Mouse (Mus musculus) limb, embryonic 11.5 days (tissue): ENCODE measurements around the gene Tbx6. TPM values are rescaled to one million over a fixed set of nuclear protein-coding genes. Genes with fewer than 3 reads are reported as not detected.
A peak's percentile ranks its signal among the peaks of the same experiment; 100 is the strongest.

Experiments used
- ATAC-seq: fragments of 200-750 bp; cut with Nextera tagmentation; 2 replicates; pipeline ENCODE4 v1.8.0; 2017; ENCODE audit warnings: low read depth; ENCODE audit not compliant: insufficient number of reproducible peaks, low FRiP score, low TSS enrichment
- DNase-seq: peaks from one replicate; pipeline ENCODE4 v3.0.0-alpha.2; 2015; ENCODE audit warnings: low spot score
- H3K27ac ChIP-seq: fragments of 300-500 bp; sonication (generic); replicated peaks from 2 replicates; pipeline ENCODE4 v1.5.1; 2014; ENCODE audit warnings: low read depth, mild to moderate bottlenecking, low read length
- H3K27me3 ChIP-seq: fragments of 300-500 bp; sonication (generic); 2 replicates; pipeline ENCODE4 v1.6.1; 2014; ENCODE audit warnings: mild to moderate bottlenecking, low read length, mixed read lengths; ENCODE audit not compliant: control insufficient read depth, insufficient read depth
- H3K36me3 ChIP-seq: fragments of 300-500 bp; sonication (generic); 2 replicates; pipeline ENCODE4 v1.6.1; 2014; ENCODE audit warnings: mild to moderate bottlenecking, low read length, moderate library complexity, mixed read lengths; ENCODE audit not compliant: control insufficient read depth, insufficient read depth
- H3K4me1 ChIP-seq: fragments of 300-500 bp; sonication (generic); 2 replicates; pipeline ENCODE4 v1.6.1; 2014; ENCODE audit warnings: low read length, mixed read lengths; ENCODE audit not compliant: control insufficient read depth, insufficient read depth
- H3K4me2 ChIP-seq: fragments of 300-500 bp; sonication (generic); 2 replicates; pipeline ENCODE4 v1.6.1; 2014; ENCODE audit warnings: low read depth, mild to moderate bottlenecking, moderate library complexity; ENCODE audit not compliant: severe bottlenecking
- H3K4me3 ChIP-seq: fragments of 300-500 bp; sonication (generic); 2 replicates; pipeline ENCODE4 v1.5.1; 2014; ENCODE audit warnings: low read depth, low read length
- H3K9ac ChIP-seq: fragments of 300-500 bp; sonication (generic); 2 replicates; pipeline ENCODE4 v1.6.1; 2014; ENCODE audit warnings: mild to moderate bottlenecking, low read length
- H3K9me3 ChIP-seq: fragments of 300-500 bp; sonication (generic); 2 replicates; pipeline ENCODE4 v1.6.1; 2016; ENCODE audit warnings: low read length; ENCODE audit not compliant: control insufficient read depth
- WGBS: fragments of 180-500 bp; shearing (Covaris S2); extraction: QIAGEN DNeasy Blood & Tissue Kit; methylation state at CpG from one replicate; pipeline ENCODE4 v1.1.7; 2014; 5-methylcytosine and 5-hydroxymethylcytosine counted together
- polyA plus RNA-seq: library from polyadenylated mRNA; unstranded; fragments of >200 nt; fragmentation: Nextera tagmentation; extraction: Ambion mirVana; gene quantifications from 2 replicates; pipeline ENCODE4 v1.2.1, GENCODE M21; 2014

Gene Tbx6
- polyA plus RNA-seq, 1 experiment from 2014 or later: 0.67 TPM

DNA sequence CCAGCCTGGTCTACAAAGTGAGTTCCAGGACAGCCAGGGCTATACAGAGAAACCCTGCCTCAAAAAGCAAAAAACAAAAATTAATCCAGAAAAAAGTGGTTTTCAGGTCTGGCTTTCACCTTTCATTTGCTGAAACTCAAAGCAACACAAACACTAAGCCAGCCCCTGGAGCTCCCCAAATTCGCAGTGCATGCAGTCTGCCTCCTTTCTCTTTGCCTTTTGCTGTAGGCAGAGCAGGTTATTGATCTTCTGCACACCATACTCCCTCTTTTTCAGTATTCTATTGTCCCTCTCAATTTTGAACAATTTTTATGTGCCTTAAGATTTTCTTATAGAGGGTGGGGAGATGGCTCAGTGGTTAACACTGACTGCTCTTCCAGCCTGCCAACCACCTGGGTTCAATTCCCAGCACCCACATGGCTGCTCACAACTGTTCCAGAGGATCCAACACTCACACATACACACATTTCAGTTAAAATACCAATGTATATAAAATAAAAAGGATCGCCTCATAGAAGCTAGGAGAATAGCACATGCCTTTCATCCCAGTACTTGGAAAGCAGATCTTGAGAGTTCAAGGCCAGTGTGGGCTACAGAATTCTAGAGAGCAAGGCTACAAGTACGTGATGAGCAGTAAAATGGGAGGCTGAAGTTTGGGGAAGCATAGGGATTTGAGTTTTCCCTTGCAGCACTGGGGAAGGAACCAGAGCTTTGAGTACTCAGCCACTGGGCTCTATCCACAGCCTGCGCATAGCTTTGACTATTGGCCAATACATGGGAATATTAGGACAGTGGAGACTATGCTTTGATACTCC is 12.4 kb downstream of the Tbx6 start:
- ATAC-seq (no peak), DNase-seq (no peak)
- Histone ChIP-seq H3K4me3 (no peak overlapping the region), H3K9ac (no peak overlapping the region), H3K4me2 (peak overlapping the region; percentile 15; the same call in 1 of the 2 replicates), H3K4me1 (peaks cover 23% of the 10 kb centered on the region), H3K27ac (no peak overlapping the region), H3K9me3 (no peaks in the 10 kb centered on the region), H3K27me3 (no peaks in the 10 kb centered on the region), H3K36me3 (peaks cover 31% of the 10 kb centered on the region)
- 75% methylated on average over 4 of the region's 4 CpGs for WGBS

DNA sequence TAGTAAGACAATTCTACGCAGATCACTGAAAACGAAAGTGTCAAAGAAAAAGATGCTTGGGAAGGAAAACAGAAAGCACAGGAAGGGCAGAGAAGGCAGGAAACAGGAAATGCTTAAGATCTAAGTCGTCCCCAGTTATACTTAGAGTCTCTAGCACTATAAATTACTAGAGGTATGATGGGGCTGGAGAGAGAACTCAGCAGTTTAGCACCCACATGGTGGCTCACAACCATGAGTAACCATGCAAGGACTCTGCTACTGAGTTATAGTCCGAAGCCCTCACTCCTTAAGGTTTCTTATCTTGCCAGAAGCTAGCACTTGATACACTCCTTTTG is 13.0 kb downstream of the Tbx6 start:
- H3K4me1 ChIP-seq: peaks cover 23% of the 10 kb centered on the region
- peaks cover 27% of the 10 kb centered on the region for H3K36me3 ChIP-seq
- ATAC-seq: no peak
- no peak overlapping the region for H3K9ac ChIP-seq
- 78% methylated on average over 4 of the region's 4 CpGs for WGBS
- no peaks in the 10 kb centered on the region for H3K27me3 ChIP-seq
- no peak for DNase-seq
- H3K9me3 ChIP-seq: no peaks in the 10 kb centered on the region
- H3K4me2 ChIP-seq: no peak overlapping the region
- no peak overlapping the region for H3K27ac ChIP-seq
- H3K4me3 ChIP-seq: no peak overlapping the region

DNA sequence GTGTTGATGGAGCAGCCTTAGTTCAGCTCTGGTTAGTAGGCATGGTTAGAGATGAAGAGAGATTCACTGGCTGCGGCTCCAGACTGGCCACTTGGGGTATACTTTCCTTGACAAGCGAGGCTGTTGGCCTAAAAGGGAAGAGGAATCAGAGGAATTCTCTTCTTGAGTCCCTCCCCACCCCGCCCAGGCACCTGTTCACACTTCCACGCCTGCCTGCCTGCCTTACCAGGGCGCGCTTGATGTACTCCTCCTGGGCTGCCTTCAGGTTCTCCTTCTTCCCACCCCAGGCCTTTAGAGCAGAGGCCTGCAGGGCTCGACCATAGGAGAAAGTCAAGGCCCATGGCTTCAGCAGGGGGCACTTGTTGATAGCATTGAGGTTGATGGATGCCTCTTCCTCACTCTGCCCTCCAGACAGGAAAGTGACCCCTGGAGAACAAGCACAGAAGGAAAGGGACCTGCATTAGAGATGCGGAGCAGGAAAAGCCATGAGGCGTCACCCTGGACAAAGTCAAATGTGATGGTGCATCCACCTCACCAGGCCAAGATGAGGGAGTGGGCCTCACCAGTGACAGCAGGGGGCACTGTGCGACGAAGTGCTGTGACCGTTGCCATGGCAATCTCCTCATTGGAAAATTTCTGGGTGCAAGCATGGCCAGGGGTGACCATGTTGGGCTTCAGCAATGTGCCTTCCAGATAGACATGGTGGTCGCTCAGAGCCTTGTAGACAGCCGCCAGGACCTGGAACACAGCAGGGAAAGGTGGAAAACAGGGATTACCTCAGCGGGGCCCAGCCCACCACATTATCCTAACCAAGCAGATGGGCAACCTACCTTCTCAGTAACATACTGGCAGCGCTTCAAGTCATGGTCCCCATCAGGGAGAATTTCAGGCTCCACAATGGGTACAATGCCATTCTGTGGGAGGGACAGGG is 14.4 kb downstream of the Tbx6 start:
- no peak overlapping the region for H3K4me3 ChIP-seq
- H3K9ac ChIP-seq: no peak overlapping the region
- no peak overlapping the region for H3K4me2 ChIP-seq
- no peak for ATAC-seq
- peaks cover 31% of the 10 kb centered on the region for H3K4me1 ChIP-seq
- DNase-seq: no peak
- no peaks in the 10 kb centered on the region for H3K9me3 ChIP-seq
- 86% methylated on average over 16 of the region's 16 CpGs for WGBS
- H3K27me3 ChIP-seq: no peaks in the 10 kb centered on the region
- no peak overlapping the region for H3K27ac ChIP-seq
- peaks cover 18% of the 10 kb centered on the region for H3K36me3 ChIP-seq

DNA sequence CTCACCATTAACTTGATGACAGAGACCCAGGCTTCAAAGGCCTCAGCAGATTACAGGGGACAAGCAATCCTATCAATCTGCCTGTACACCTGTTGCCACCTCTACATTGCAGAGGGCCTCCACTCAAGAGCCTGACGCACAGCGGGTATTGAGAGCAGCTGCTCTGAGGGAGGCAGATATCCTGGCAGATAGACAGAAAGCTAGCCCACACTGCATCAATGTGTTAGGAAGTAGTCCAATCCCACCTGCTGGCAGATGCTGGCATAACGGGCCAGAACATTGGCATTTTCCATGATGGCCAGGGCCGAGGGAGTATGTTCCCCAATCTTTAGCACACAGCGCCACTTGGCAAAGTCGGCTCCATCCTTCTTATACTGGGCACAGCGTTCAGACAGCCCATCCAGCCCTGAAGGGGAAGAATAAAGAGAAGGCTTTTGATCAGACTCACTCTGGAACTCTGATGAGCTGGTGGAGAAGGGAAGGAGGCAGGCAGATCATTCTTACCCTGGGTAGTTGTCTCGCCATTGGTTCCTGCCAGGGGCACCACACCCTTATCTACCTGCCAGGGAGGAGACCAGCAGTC is 15.2 kb downstream of the Tbx6 start:
- no peak overlapping the region for H3K4me3 ChIP-seq
- H3K36me3 ChIP-seq: peaks cover 20% of the 10 kb centered on the region
- H3K9ac ChIP-seq: no peak overlapping the region
- no peaks in the 10 kb centered on the region for H3K27me3 ChIP-seq
- no peak for ATAC-seq
- no peaks in the 10 kb centered on the region for H3K9me3 ChIP-seq
- H3K27ac ChIP-seq: no peak overlapping the region
- H3K4me2 ChIP-seq: no peak overlapping the region; the same call in 1 of the 2 replicates
- peak; percentile 55 for DNase-seq
- 87% methylated on average over 8 of the region's 8 CpGs for WGBS
- peaks cover 31% of the 10 kb centered on the region for H3K4me1 ChIP-seq

DNA sequence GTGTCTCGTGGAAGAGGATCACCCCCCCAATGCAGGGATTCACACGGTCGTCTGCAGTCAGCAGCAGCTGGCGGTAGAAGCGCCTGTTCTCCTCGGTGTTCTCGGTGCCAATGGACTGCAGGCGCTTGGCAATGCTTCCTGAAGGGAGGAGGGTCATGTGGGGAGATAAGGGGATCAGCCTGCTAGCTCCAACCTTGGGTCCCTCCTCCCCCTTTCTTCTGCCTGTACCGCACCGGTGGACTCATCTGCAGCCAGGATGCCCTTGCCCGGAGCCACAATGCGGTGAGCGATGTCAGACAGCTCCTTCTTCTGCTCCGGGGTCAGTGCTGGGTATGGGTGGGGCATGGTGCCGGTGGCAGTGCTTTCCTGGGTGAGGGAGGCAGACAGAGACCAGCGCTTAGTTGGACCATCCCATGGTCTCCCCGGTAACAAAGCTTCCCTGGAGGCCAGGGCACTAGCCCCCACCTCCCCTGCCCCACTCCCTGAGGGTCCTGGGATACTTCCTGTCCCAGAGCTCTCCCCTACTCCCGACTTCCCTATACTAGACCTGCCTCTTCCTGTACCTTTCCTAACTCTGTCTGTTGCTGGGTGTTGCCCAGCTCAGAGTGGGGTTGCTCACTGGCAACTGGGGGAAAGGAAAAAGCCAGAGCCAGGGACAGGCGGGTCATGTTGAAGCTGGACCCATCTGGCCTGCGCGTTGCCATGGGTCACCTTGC is 16.3 kb downstream of the Tbx6 start, which contains the start of gene Fam57b:
TSS of gene Fam57b (plus strand) at position 258 of the 716 bp plus-strand sequence.
- Histone ChIP-seq H3K9ac (peak within 1 kb of the TSS; percentile 77), H3K4me3 (peak within 1 kb of the TSS; percentile 76), H3K4me2 (peak within 1 kb of the TSS; percentile 92), H3K9me3 (no peaks in the 10 kb centered on the region), H3K27me3 (no peaks in the 10 kb centered on the region), H3K27ac (peak within 1 kb of the TSS; percentile 81; the same call in 1 of the 2 replicates), H3K4me1 (peaks cover 30% of the 10 kb centered on the region), H3K36me3 (peaks cover 20% of the 10 kb centered on the region)
- 45% methylated on average over 21 of the region's 21 CpGs for WGBS
- ATAC-seq (no peak), DNase-seq (no peak)

DNA sequence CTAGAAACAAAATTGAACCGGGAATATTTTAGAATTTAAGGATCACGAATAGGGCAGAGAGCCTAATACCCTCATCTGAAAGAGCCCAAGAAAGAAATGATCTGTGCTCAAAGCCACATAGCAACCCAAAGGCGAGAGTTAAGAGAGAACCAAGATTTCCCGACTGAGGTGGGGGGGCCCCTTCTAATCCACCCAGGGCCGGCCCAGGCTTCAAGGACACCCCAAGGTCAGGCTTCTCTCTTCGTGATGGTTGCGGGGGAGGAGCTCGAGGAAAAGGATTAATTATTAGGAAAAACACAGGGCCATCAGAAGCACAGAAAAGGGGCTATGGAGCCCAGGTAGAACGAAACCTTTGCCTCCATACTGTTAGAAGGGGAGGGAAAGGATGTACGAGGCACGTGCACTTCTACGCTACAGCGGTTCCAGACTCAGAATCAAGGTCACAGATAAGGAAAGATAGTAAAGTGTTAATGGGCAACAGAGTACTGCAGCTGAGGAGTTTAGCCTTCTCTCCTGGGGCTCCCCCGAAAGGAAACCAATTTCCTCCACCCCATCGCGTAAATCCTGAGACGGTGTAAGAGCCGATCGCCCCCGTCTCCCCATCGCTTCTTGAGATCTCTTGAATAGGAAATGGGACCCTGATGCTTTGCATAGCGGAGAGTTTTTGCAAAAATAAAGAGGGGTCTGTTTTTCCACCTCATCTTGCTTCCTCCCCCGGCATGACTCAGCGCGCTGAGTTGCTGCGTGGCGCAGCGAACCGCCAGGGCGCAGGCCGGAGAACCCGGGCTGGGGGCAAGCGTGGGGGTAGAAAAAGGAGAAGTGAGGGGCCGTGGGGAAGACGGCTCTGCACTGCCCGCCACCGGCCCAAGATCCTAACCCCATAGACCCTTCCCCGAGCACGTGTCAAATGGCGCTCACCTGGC is 17.1 kb downstream of the Tbx6 start:
- H3K27me3 ChIP-seq: no peaks in the 10 kb centered on the region
- H3K27ac ChIP-seq: peak overlapping the region; percentile 81
- H3K9me3 ChIP-seq: no peaks in the 10 kb centered on the region
- under 1% methylated on average over 40 of the region's 40 CpGs for WGBS
- peak overlapping the region; percentile 92 for H3K4me2 ChIP-seq
- H3K36me3 ChIP-seq: peaks cover 20% of the 10 kb centered on the region
- DNase-seq: no peak
- peak overlapping the region; percentile 76 for H3K4me3 ChIP-seq
- peak overlapping the region; percentile 77 for H3K9ac ChIP-seq
- peaks cover 25% of the 10 kb centered on the region for H3K4me1 ChIP-seq
- ATAC-seq: no peak

DNA sequence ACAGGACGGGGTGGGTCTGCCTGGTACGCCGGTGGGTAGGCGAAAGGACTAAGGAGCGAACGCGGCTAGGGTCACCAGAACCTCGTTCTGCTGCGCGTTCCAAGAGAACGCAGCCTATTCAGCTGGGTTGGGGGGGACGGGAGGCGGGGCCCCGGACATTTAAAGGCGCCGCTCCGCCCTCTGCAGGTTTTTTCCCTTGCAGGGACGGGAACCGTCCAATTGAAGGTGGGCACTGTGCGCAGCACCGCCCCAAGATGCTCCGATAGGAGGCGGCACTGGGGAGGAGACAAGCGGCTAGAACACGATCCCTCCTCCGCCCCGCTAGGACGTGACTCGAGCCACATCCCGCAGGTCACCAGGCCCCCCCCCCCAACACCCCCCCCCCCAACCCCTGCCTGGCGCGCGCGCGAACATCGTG is 17.8 kb downstream of the Tbx6 start:
- H3K4me3 ChIP-seq: peak overlapping the region; percentile 76
- H3K27ac ChIP-seq: peak overlapping the region; percentile 81
- peak; percentile 96 for DNase-seq
- peak; percentile 95 for ATAC-seq
- H3K36me3 ChIP-seq: peaks cover 19% of the 10 kb centered on the region
- under 1% methylated on average over 35 of the region's 36 CpGs for WGBS
- H3K4me1 ChIP-seq: peaks cover 25% of the 10 kb centered on the region
- H3K9ac ChIP-seq: peak overlapping the region; percentile 77
- H3K27me3 ChIP-seq: no peaks in the 10 kb centered on the region
- no peaks in the 10 kb centered on the region for H3K9me3 ChIP-seq
- peak overlapping the region; percentile 92 for H3K4me2 ChIP-seq
